8 mouse cellular contexts compared by ENCODE assay signal in genomic region chr9:117872021-117872386, GRCm38 (mm10).
DNase-seq lines count a peak whose midpoint lies in the region; ATAC-seq and TF ChIP-seq lines count a peak whose summit lies in the region.

No protein-coding gene starts in this region.

- TF ChIP-seq CTCF in layer of hippocampus, adult 2 months (conservative IDR thresholded peaks at IDR 0.05), result no peak

- H3K27ac ChIP-seq in layer of hippocampus, adult 2 months, result peak overlapping the region; percentile 51; the same call in 1 of the 2 replicates
- H3K27ac ChIP-seq in liver, embryonic 16.5 days (ENCODE audit: low read length), result no peak overlapping the region

- DNase-seq in layer of hippocampus, adult 2 months (ENCODE audit: low spot score in 2 of 2), result no peak
- DNase-seq in layer of hippocampus, adult 9-10 months (ENCODE audit: low spot score), result no peak
- DNase-seq in cerebellum, adult 8-10 months, result peak; percentile 10
- DNase-seq in forelimb bud, embryonic 11.5 days (ENCODE audit: low read depth, low spot score), result peak; percentile 17
- DNase-seq in yolk sac, embryonic 10.5 days (ENCODE audit: low spot score), result peak; percentile 10
- DNase-seq in spleen, postnatal 4 days (ENCODE audit: low spot score in 2 of 2), result no peak
- DNase-seq in c-Kit-positive CD71-positive TER-119-positive erythroid progenitor cells, embryonic 14.5 days (ENCODE audit: low spot score), result no peak

- no peak overlapping the region for H3K9ac ChIP-seq in liver, embryonic 16.5 days (ENCODE audit: low read depth, low read length)

- peaks cover 29% of the 10 kb centered on the region for H3K27me3 ChIP-seq in liver, embryonic 16.5 days (ENCODE audit: control insufficient read depth, insufficient read depth, low read depth, low read length)

- peak overlapping the region; percentile 42 for H3K4me2 ChIP-seq in liver, embryonic 16.5 days (ENCODE audit: low read depth, low read length)

- H3K9me3 ChIP-seq in liver, embryonic 16.5 days (replicated peaks; ENCODE audit: control insufficient read depth, low read length), result no peaks in the 10 kb centered on the region

- H3K36me3 ChIP-seq in liver, embryonic 16.5 days (ENCODE audit: control insufficient read depth, insufficient read depth), result no peaks in the 10 kb centered on the region

- H3K4me1 ChIP-seq in liver, embryonic 16.5 days (ENCODE audit: control insufficient read depth, low read depth, low read length), result no peaks in the 10 kb centered on the region

- 1% methylated on average over 15 of the region's 15 CpGs for WGBS in liver, embryonic 16.5 days (ENCODE audit: insufficient replicate concordance)

- ATAC-seq in liver, embryonic 16.5 days (ENCODE audit: low read depth), result no peak

- H3K4me3 ChIP-seq in layer of hippocampus, adult 2 months, result peak overlapping the region; percentile 74
- 0 out of 2 replicates have a peak overlapping the region, but pooled peaks have one; percentile 24 for H3K4me3 ChIP-seq in liver, embryonic 16.5 days (ENCODE audit: low read depth, low read length)

Comparison
In these comparisons a context has a peak if more than half of its experiments do, and no peak if none do; other contexts are left out.
1. DNase-seq: peak in cerebellum, adult 8-10 months (single experiment), forelimb bud, embryonic 11.5 days (single experiment) and yolk sac, embryonic 10.5 days (single experiment); none in layer of hippocampus, adult 2 months (0 of 2), layer of hippocampus, adult 9-10 months (single experiment), spleen, postnatal 4 days (0 of 2) and c-Kit-positive CD71-positive TER-119-positive erythroid progenitor cells, embryonic 14.5 days (single experiment).